Comparison of ENCODE assay signal across 11 mouse cellular contexts in the genomic region with DNA sequence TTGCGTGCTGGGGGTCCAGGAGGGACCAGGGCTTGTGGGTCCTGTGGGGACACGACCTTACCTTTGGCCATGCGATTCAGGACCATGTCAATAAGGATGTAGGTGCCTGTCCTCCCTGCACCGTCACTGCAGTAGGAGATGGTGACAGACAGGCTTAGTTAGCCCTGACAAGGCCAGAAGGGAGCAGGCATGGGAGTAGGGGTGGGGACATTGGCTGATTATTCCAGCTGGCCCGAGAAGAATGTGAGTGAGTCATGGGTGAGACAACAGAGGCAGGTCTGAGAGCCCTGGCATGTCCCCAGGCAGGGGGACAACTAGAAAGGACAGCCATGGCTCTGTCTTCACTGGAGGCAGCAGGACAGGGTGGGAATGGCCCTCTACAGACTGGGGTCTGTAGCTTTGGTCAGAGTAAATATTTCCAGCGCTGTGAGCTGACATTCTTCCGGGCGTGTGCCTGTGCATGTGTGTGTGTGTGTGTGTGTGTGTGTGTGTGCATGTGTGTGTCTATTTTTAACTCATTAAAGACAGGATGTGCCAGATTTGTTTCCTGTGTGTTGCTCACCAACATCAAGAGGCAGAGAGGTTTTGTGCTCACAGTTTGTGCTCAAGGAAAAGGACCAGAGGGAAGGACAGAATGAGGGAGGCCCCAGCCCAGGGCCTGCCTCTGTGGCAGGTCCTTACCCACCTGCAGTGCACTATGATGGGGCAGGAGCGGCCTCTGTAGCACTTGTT. TPM values are rescaled to one million over a fixed set of nuclear protein-coding genes. Genes with fewer than 3 reads are reported as not detected.
A peak's percentile ranks its signal among the peaks of the same experiment; 100 is the strongest.
DNase-seq lines count a peak whose midpoint lies in the region; ATAC-seq lines count a peak whose summit lies in the region.
"Had no signal": no experiment of that assay in that cellular context is flagged by ENCODE, and none has a peak within 500 bp of the region (broad histone marks: within the 10 kb centered on the region; RNA-seq: fewer than 3 reads in every experiment).

No protein-coding gene starts in this region.

- peak; percentile 59 to 69 for DNase-seq in cerebellum, adult 18-20 months
- DNase-seq in cerebellum, adult 11 months = no peak
- no peak for DNase-seq in midbrain, embryonic 14.5 days
- DNase-seq in heart, adult 9 months (ENCODE audit: low spot score in 2 of 2) = peak; percentile 74 to 82
- DNase-seq in liver, embryonic 13.5 days = no peak
- no peak for DNase-seq in retina, postnatal 1 day
- DNase-seq in layer of hippocampus, postnatal 25 days (ENCODE audit: extremely low spot score in 1 of 2, low spot score in 1 of 2) = no peak

- WGBS in midbrain, embryonic 13.5 days = 56% methylated on average over 9 of the region's 9 CpGs
- WGBS in midbrain, embryonic 14.5 days = 58% methylated on average over 9 of the region's 9 CpGs
- 56% methylated on average over 9 of the region's 9 CpGs for WGBS in liver, embryonic 13.5 days (ENCODE audit: insufficient replicate concordance)

- H3K27ac ChIP-seq in midbrain, embryonic 13.5 days = no peak overlapping the region
- H3K27ac ChIP-seq in midbrain, embryonic 14.5 days (replicated peaks; ENCODE audit: low read depth, low read length) = no peak overlapping the region
- peak overlapping the region; percentile 66; the same call in 1 of the 2 replicates for H3K27ac ChIP-seq in liver, embryonic 13.5 days
- H3K27ac ChIP-seq: neural tube, embryonic 12.5 days had no signal

- no peaks in the 10 kb centered on the region for H3K9me3 ChIP-seq in midbrain, embryonic 13.5 days
- no peaks in the 10 kb centered on the region for H3K9me3 ChIP-seq in midbrain, embryonic 14.5 days (ENCODE audit: control insufficient read depth, low read length)
- H3K9me3 ChIP-seq in liver, embryonic 13.5 days (replicated peaks) = no peaks in the 10 kb centered on the region
- H3K9me3 ChIP-seq: neural tube, embryonic 12.5 days had no signal

- peaks cover 7% of the 10 kb centered on the region; the same call in 1 of the 2 replicates for H3K27me3 ChIP-seq in midbrain, embryonic 13.5 days
- H3K27me3 ChIP-seq in midbrain, embryonic 14.5 days (ENCODE audit: control insufficient read depth, insufficient read depth, low read length) = no peaks in the 10 kb centered on the region
- H3K27me3 ChIP-seq in liver, embryonic 13.5 days = peaks cover 4% of the 10 kb centered on the region

- H3K4me3 ChIP-seq in midbrain, embryonic 13.5 days (replicated peaks) = no peak overlapping the region
- no peak overlapping the region for H3K4me3 ChIP-seq in midbrain, embryonic 14.5 days (replicated peaks; ENCODE audit: low read depth, low read length)
- H3K4me3 ChIP-seq in liver, embryonic 13.5 days (replicated peaks) = no peak overlapping the region
- H3K4me3 ChIP-seq: erythroblast, embryonic 14.5 days; neural tube, embryonic 12.5 days had no signal

- no peak overlapping the region for H3K4me2 ChIP-seq in midbrain, embryonic 13.5 days (replicated peaks)
- no peak overlapping the region for H3K4me2 ChIP-seq in midbrain, embryonic 14.5 days (ENCODE audit: low read length)
- H3K4me2 ChIP-seq in liver, embryonic 13.5 days = no peak overlapping the region
- H3K4me2 ChIP-seq: neural tube, embryonic 12.5 days had no signal

- no peak for ATAC-seq in midbrain, embryonic 13.5 days
- no peak for ATAC-seq in midbrain, embryonic 14.5 days (ENCODE audit: low FRiP score, low TSS enrichment)
- no peak for ATAC-seq in liver, embryonic 13.5 days (ENCODE audit: low read depth)

- H3K4me1 ChIP-seq in midbrain, embryonic 13.5 days (replicated peaks) = peaks cover 26% of the 10 kb centered on the region
- no peaks in the 10 kb centered on the region; the same call in 1 of the 2 replicates for H3K4me1 ChIP-seq in midbrain, embryonic 14.5 days (ENCODE audit: control insufficient read depth, insufficient read depth, low read length)
- H3K4me1 ChIP-seq in liver, embryonic 13.5 days (replicated peaks) = peaks cover 38% of the 10 kb centered on the region

- H3K9ac ChIP-seq in midbrain, embryonic 13.5 days (replicated peaks) = 0 out of 2 replicates have a peak overlapping the region, but pooled peaks have one; percentile 48
- H3K9ac ChIP-seq in midbrain, embryonic 14.5 days (replicated peaks; ENCODE audit: low read length) = no peak overlapping the region
- H3K9ac ChIP-seq in liver, embryonic 13.5 days = 0 out of 2 replicates have a peak overlapping the region, but pooled peaks have one; percentile 22

- peaks cover 14% of the 10 kb centered on the region for H3K36me3 ChIP-seq in midbrain, embryonic 13.5 days
- peaks cover 10% of the 10 kb centered on the region; the same call in 1 of the 2 replicates for H3K36me3 ChIP-seq in midbrain, embryonic 14.5 days (ENCODE audit: control insufficient read depth, insufficient read depth, low read length)
- H3K36me3 ChIP-seq in liver, embryonic 13.5 days = peaks cover 7% of the 10 kb centered on the region

RNA-seq across cellular contexts. Expression of gene Dnajb2, which starts 12.0 kb away (rescaled TPM):
- 47.6 and 56.7 TPM in 2 replicates for polyA plus RNA-seq in midbrain, embryonic 13.5 days (2015; fragmentation: Nextera tagmentation; extraction: Ambion mirVana)
- polyA plus RNA-seq in midbrain, embryonic 14.5 days (2014; fragmentation: Nextera tagmentation; extraction: Ambion mirVana) = 29.5 and 38.3 TPM in 2 replicates
- polyA plus RNA-seq in liver, embryonic 13.5 days (2015; fragmentation: Nextera tagmentation; extraction: Ambion mirVana) = 31.2 and 34.7 TPM in 2 replicates
- total RNA-seq in layer of hippocampus, postnatal 25 days (2021) = 10 to 100 TPM; 72.6 to 78.9 TPM

RNA-seq across cellular contexts. Expression of gene Ptprn, which starts 16.1 kb away (rescaled TPM):
- 11.1 and 14.0 TPM in 2 replicates for polyA plus RNA-seq in midbrain, embryonic 13.5 days (2015; fragmentation: Nextera tagmentation; extraction: Ambion mirVana)
- polyA plus RNA-seq in midbrain, embryonic 14.5 days (2014; fragmentation: Nextera tagmentation; extraction: Ambion mirVana) = 16.6 and 19.3 TPM in 2 replicates
- 0.17 and 0.24 TPM in 2 replicates for polyA plus RNA-seq in liver, embryonic 13.5 days (2015; fragmentation: Nextera tagmentation; extraction: Ambion mirVana)
- total RNA-seq in layer of hippocampus, postnatal 25 days (2021) = 100 to 1,000 TPM; 369 to 386 TPM
- total RNA-seq: CH12.LX had no signal
- polyA plus RNA-seq: erythroblast, embryonic 14.5 days had no signal

RNA-seq across cellular contexts. Expression of gene A630095N17Rik, which starts 16.3 kb away (rescaled TPM):
- not detected in 2 replicates for polyA plus RNA-seq in midbrain, embryonic 13.5 days (2015; fragmentation: Nextera tagmentation; extraction: Ambion mirVana)
- polyA plus RNA-seq in midbrain, embryonic 14.5 days (2014; fragmentation: Nextera tagmentation; extraction: Ambion mirVana) = not detected in 2 replicates
- polyA plus RNA-seq in liver, embryonic 13.5 days (2015; fragmentation: Nextera tagmentation; extraction: Ambion mirVana) = not detected in 2 replicates
- not detected for total RNA-seq in layer of hippocampus, postnatal 25 days (2021)
- polyA plus RNA-seq: erythroblast, embryonic 14.5 days; neural tube, embryonic 12.5 days had no signal

RNA-seq across cellular contexts. Expression of gene Tuba4a, which starts 28.5 kb away (rescaled TPM):
- 3.9 and 5.3 TPM in 2 replicates for polyA plus RNA-seq in midbrain, embryonic 13.5 days (2015; fragmentation: Nextera tagmentation; extraction: Ambion mirVana)
- polyA plus RNA-seq in midbrain, embryonic 14.5 days (2014; fragmentation: Nextera tagmentation; extraction: Ambion mirVana) = 4.2 and 6.4 TPM in 2 replicates
- 456 and 508 TPM in 2 replicates for polyA plus RNA-seq in liver, embryonic 13.5 days (2015; fragmentation: Nextera tagmentation; extraction: Ambion mirVana)
- total RNA-seq in layer of hippocampus, postnatal 25 days (2021) = 100 to 1,000 TPM; 560 to 573 TPM

RNA-seq across cellular contexts. Expression of gene Resp18, which starts 30.0 kb away (rescaled TPM):
- 97.4 and 99.9 TPM in 2 replicates for polyA plus RNA-seq in midbrain, embryonic 13.5 days (2015; fragmentation: Nextera tagmentation; extraction: Ambion mirVana)
- polyA plus RNA-seq in midbrain, embryonic 14.5 days (2014; fragmentation: Nextera tagmentation; extraction: Ambion mirVana) = 116 and 164 TPM in 2 replicates
- not detected in 2 replicates for polyA plus RNA-seq in liver, embryonic 13.5 days (2015; fragmentation: Nextera tagmentation; extraction: Ambion mirVana)
- total RNA-seq in layer of hippocampus, postnatal 25 days (2021) = 100 to 1,000 TPM in 1 of 2 experiments, 10 to 100 TPM in 1; 63.7 to 105 TPM
- total RNA-seq: CH12.LX had no signal
- polyA plus RNA-seq: erythroblast, embryonic 14.5 days had no signal

Comparison
In these comparisons a context has a peak if more than half of its experiments do, and no peak if none do; other contexts are left out.
1. DNase-seq: peak in cerebellum, adult 18-20 months (2 of 2) and heart, adult 9 months (2 of 2); none in cerebellum, adult 11 months (single experiment), midbrain, embryonic 14.5 days (single experiment), liver, embryonic 13.5 days (single experiment), retina, postnatal 1 day (single experiment) and layer of hippocampus, postnatal 25 days (0 of 2).